Mouse (Mus musculus): Measurements from ENCODE around the gene Ncapg. TPM values are rescaled to one million over a fixed set of nuclear protein-coding genes. Genes with fewer than 3 reads are reported as not detected.

Ncapg gene
- total RNA-seq, 1 experiment = 63.5 TPM

DNA sequence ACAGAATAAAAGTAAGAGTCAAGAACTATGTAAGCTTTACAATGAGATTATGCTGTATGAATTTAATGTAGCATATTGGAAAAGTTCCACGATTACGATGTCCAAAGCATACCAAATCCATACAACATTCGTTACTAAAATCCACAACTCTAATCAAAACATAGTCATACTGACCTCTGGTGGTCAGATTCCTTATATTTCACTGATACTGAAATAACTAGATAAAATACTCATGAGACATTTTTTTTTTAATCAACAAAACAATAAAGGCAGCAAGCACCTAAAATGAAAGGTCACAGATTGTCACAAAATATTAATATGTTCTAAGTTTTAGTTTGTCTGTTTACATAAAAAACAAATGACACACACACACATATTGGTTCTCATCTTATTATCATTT is 1.4 kb upstream of the Ncapg start:
- DNase-seq (ENCODE audit: low read depth, low spot score) = no peak
- peak overlapping the region in 1 of 2 experiments; percentile 85; a peak in 1 of 4 replicates for H3K4me3 ChIP-seq (ENCODE audit: insufficient read depth in 1 of 2, low read depth in 1 of 2, low read length in 2 of 2, poor library complexity in 1 of 2, severe bottlenecking in 1 of 2)
- no peaks in the 10 kb centered on the region for H3K36me3 ChIP-seq (ENCODE audit: control insufficient read depth, insufficient read depth, low read length, poor library complexity, severe bottlenecking)

DNA sequence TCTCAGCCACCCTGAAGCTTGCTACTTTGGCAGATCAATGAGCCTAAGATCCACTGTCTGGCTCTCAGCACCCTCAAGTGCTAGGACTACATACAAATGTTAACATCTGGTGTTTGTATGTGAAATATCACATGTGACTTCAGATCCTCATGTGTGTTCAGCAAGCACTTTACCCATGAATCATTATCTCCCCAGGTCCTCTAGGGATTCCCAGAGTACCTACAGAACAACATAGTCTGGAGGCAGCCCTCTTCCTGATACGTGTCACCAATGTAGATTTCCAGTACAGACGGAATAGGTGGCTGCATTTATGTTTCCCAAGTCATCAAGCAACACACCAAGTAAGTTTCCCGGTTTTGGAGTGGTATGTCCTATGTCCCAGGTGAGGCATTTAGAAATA is 888 bp upstream of the Ncapg start:
- Histone ChIP-seq H3K27ac (ENCODE audit: insufficient read depth, low read depth, low read length, poor library complexity, severe bottlenecking) (no peak overlapping the region), H3K4me1 (ENCODE audit: control insufficient read depth in 2 of 2, insufficient read depth in 2 of 2, low read length in 2 of 2, poor library complexity in 1 of 2) (peaks cover 0 to 5% of the 10 kb centered on the region in 2 experiments; a peak in 1 of 4 replicates), H3K36me3 (ENCODE audit: control insufficient read depth, insufficient read depth, low read length, poor library complexity, severe bottlenecking) (no peaks in the 10 kb centered on the region), H3K4me3 (ENCODE audit: insufficient read depth in 1 of 2, low read depth in 1 of 2, low read length in 2 of 2, poor library complexity in 1 of 2, severe bottlenecking in 1 of 2) (peak overlapping the region; percentile 82 to 85), H3K9me3 (ENCODE audit: control insufficient read depth, insufficient read depth, low read depth, low read length) (no peaks in the 10 kb centered on the region), H3K9ac (ENCODE audit: insufficient read depth, low read depth, low read length, poor library complexity, severe bottlenecking) (peak overlapping the region; percentile 93)
- in situ Hi-C loops (cut with MboI; ENCODE audit: low sequenced_read_pairs in 2 of 2, unreplicated experiment in 2 of 2) = loop anchor here in 1 of 2 experiments (10.0 kb wide), 1 partner anchor 194 kb away; no protein-coding TSS in a partner anchor
- TF ChIP-seq MAFK (IDR thresholded peaks at IDR 0.05; ENCODE audit: insufficient read depth, low read depth, low read length) = no peak
- TF ChIP-seq ZNF384 (IDR thresholded peaks at IDR 0.05; ENCODE audit: low read depth, low read length) = no peak
- TF ChIP-seq ZC3H11A (IDR thresholded peaks at IDR 0.05; ENCODE audit: borderline replicate concordance, low read depth, low read length) = no peak
- no peak for TF ChIP-seq HCFC1 (IDR thresholded peaks at IDR 0.05; ENCODE audit: borderline replicate concordance, insufficient read depth, low read length)
- no peak for TF ChIP-seq CHD2 (IDR thresholded peaks at IDR 0.05; ENCODE audit: low read depth, low read length)
- no peak for DNase-seq (ENCODE audit: low read depth, low spot score)

More for the DNA sequence above, 1.4 kb upstream of the Ncapg start:
- no peak overlapping the region for H3K9ac ChIP-seq (ENCODE audit: insufficient read depth, low read depth, low read length, poor library complexity, severe bottlenecking)
- in situ Hi-C loops (cut with MboI; ENCODE audit: low sequenced_read_pairs in 2 of 2, unreplicated experiment in 2 of 2) = loop anchor here in 1 of 2 experiments (10.0 kb wide), 1 partner anchor 194 kb away; no protein-coding TSS in a partner anchor
- H3K9me3 ChIP-seq (ENCODE audit: control insufficient read depth, insufficient read depth, low read depth, low read length) = no peaks in the 10 kb centered on the region
- H3K27ac ChIP-seq (ENCODE audit: insufficient read depth, low read depth, low read length, poor library complexity, severe bottlenecking) = no peak overlapping the region
- TF ChIP-seq MAFK (IDR thresholded peaks at IDR 0.05; ENCODE audit: insufficient read depth, low read depth, low read length) = no peak
- TF ChIP-seq CHD2 (IDR thresholded peaks at IDR 0.05; ENCODE audit: low read depth, low read length) = no peak
- H3K4me1 ChIP-seq (ENCODE audit: control insufficient read depth in 2 of 2, insufficient read depth in 2 of 2, low read length in 2 of 2, poor library complexity in 1 of 2) = peaks cover 0 to 5% of the 10 kb centered on the region in 2 experiments; a peak in 1 of 4 replicates

DNA sequence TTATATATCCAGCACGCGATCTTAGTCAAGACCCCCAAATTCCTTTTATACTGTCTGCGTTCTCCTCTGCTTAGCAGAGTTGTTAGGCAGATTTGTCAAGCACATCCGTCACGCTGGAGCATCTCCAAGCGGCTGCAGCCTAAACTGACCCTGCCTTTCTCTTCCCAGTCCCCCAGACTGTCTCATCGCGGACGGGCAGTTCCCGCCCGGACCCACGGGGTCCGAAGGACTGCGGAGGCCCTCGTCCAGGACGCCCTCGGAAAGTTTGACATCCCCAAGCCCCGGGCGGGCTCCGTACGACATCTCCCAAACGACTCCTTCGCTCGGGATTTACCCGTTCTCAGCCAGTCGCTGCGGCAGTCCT is 503 bp upstream of the Ncapg start:
- in situ Hi-C loops (cut with MboI; ENCODE audit: low sequenced_read_pairs in 2 of 2, unreplicated experiment in 2 of 2) = loop anchor here in 1 of 2 experiments (10.0 kb wide), 1 partner anchor 194 kb away; no protein-coding TSS in a partner anchor
- H3K9me3 ChIP-seq (ENCODE audit: control insufficient read depth, insufficient read depth, low read depth, low read length) = no peaks in the 10 kb centered on the region
- peak overlapping the region; percentile 93 for H3K9ac ChIP-seq (ENCODE audit: insufficient read depth, low read depth, low read length, poor library complexity, severe bottlenecking)
- TF ChIP-seq ZNF384 (IDR thresholded peaks at IDR 0.05; ENCODE audit: low read depth, low read length) (no peak), CHD2 (IDR thresholded peaks at IDR 0.05; ENCODE audit: low read depth, low read length) (no peak), ZC3H11A (IDR thresholded peaks at IDR 0.05; ENCODE audit: borderline replicate concordance, low read depth, low read length) (no peak), MAFK (IDR thresholded peaks at IDR 0.05; ENCODE audit: insufficient read depth, low read depth, low read length) (no peak), HCFC1 (IDR thresholded peaks at IDR 0.05; ENCODE audit: borderline replicate concordance, insufficient read depth, low read length) (no peak)
- H3K27ac ChIP-seq (ENCODE audit: insufficient read depth, low read depth, low read length, poor library complexity, severe bottlenecking) = peak overlapping the region; percentile 3
- peaks cover 0 to 5% of the 10 kb centered on the region in 2 experiments; a peak in 1 of 4 replicates for H3K4me1 ChIP-seq (ENCODE audit: control insufficient read depth in 2 of 2, insufficient read depth in 2 of 2, low read length in 2 of 2, poor library complexity in 1 of 2)
- H3K4me3 ChIP-seq (ENCODE audit: insufficient read depth in 1 of 2, low read depth in 1 of 2, low read length in 2 of 2, poor library complexity in 1 of 2, severe bottlenecking in 1 of 2) = peak overlapping the region; percentile 82 to 85
- no peak for DNase-seq (ENCODE audit: low read depth, low spot score)
- H3K36me3 ChIP-seq (ENCODE audit: control insufficient read depth, insufficient read depth, low read length, poor library complexity, severe bottlenecking) = no peaks in the 10 kb centered on the region

DNA sequence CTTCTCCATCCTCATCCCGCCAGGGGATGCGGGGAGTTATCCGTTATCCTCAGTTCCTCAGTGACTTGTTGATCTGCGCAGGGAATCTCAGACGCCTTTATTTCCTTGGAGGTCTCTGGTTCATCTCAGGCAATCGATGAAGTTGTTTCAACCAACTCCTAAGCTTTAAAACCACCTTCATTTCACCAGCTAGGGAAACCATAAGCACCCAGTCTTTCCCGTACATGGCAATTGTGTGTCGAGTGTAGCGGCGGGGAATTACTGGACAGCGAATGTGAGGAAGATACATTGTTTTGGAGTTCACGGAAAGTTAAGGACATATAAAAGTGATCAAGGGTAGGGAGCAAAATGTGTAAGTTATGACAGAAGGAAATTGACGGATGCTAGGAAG is 556 bp downstream of the Ncapg start:
- H3K9me3 ChIP-seq (ENCODE audit: control insufficient read depth, insufficient read depth, low read depth, low read length) = no peaks in the 10 kb centered on the region
- no peak overlapping the region for H3K27ac ChIP-seq (ENCODE audit: insufficient read depth, low read depth, low read length, poor library complexity, severe bottlenecking)
- peaks cover 0 to 5% of the 10 kb centered on the region in 2 experiments; a peak in 1 of 4 replicates for H3K4me1 ChIP-seq (ENCODE audit: control insufficient read depth in 2 of 2, insufficient read depth in 2 of 2, low read length in 2 of 2, poor library complexity in 1 of 2)
- H3K9ac ChIP-seq (ENCODE audit: insufficient read depth, low read depth, low read length, poor library complexity, severe bottlenecking) = peak overlapping the region; percentile 97
- in situ Hi-C loops (cut with MboI; ENCODE audit: low sequenced_read_pairs in 2 of 2, unreplicated experiment in 2 of 2) = no loop called here
- TF ChIP-seq HCFC1 (IDR thresholded peaks at IDR 0.05; ENCODE audit: borderline replicate concordance, insufficient read depth, low read length) = no peak
- TF ChIP-seq ZC3H11A (IDR thresholded peaks at IDR 0.05; ENCODE audit: borderline replicate concordance, low read depth, low read length) = no peak
- TF ChIP-seq ZNF384 (IDR thresholded peaks at IDR 0.05; ENCODE audit: low read depth, low read length) = no peak
- no peak for TF ChIP-seq CHD2 (IDR thresholded peaks at IDR 0.05; ENCODE audit: low read depth, low read length)
- no peak for TF ChIP-seq MAFK (IDR thresholded peaks at IDR 0.05; ENCODE audit: insufficient read depth, low read depth, low read length)
- DNase-seq (ENCODE audit: low read depth, low spot score) = no peak
- no peaks in the 10 kb centered on the region for H3K36me3 ChIP-seq (ENCODE audit: control insufficient read depth, insufficient read depth, low read length, poor library complexity, severe bottlenecking)
- H3K4me3 ChIP-seq (ENCODE audit: insufficient read depth in 1 of 2, low read depth in 1 of 2, low read length in 2 of 2, poor library complexity in 1 of 2, severe bottlenecking in 1 of 2) = peak overlapping the region; percentile 88 to 93

Data from ES-E14 (cell line).